Mouse (Mus musculus): ENCODE measurements around the gene Rnf13.

The Rnf13 gene

DNA sequence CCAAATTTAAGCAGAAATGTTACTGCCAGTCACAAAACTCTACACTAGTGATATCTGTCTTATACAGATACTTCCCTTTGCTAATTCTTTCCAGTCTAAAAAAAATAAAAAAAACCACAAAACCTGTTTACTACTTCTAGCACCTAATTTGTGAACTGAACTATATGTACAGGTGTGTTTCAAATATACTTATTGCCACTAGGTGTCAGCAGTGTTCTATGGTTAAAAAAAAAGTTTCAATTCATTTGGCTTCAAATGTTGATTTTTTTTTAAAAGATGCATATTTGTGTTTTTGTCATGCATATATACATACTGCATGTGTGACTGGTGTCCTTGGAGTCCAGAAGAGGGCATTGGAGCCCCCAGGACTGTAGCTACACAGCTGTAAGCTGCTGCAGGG, 107.9 kb downstream of the Rnf13 start:
- ATAC-seq (ENCODE audit: insufficient number of reproducible peaks, low FRiP score, low TSS enrichment), result no peak

DNA sequence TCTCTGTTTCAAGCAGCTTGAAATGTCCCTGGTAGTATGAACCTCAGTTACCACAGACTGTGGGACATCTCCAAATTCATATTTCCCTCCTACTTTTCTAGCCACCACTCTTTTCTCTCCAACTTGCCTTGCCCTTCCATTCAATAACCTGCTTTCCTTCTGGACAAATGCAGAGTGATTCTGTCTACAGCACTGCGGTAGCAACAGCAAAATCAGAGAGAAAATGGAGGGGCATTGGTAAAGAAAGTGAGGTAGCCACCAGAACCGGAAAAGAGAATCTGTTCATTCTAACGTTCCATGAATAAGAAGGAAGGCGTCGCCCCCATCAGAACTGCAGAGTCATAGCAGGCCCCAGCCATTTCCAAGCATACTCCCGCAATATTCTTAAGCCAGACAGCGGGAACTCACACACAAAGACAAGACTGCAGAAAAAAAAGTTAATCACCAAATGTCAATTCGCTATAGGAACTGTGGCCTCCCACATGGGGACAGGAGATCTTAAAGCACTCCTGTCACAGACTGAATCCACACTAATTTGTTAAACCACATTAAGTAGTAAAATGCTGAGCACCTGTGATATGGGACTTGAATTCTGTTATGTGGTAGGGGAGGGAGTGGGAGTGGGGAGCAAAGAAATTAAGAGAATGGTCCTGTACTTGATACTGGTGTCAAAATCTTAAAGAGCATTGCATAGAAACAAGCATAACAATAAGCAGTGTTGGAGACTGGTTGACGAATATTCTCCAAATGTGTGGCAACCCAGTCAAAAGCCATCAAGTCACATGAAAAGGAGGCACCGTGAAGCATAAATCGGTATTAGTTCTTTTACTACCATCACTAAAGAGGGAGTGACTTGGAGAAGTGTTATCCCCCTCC, 110.2 kb downstream of the Rnf13 start:
- no peak for ATAC-seq (ENCODE audit: insufficient number of reproducible peaks, low FRiP score, low TSS enrichment)

DNA sequence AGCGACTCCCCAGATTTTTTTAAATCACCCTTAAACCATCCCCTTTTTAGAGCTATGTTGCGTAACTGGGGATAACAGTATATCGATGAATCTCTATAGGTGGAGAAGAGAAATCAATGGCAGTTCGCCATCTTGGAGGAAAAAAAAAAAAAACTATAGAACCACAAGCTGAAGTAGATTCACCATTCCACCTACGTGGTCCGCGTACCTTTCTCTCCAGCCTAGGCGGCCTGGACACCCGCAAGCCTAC, 110.7 kb downstream of the Rnf13 start:
- no peak for ATAC-seq (ENCODE audit: insufficient number of reproducible peaks, low FRiP score, low TSS enrichment)

DNA sequence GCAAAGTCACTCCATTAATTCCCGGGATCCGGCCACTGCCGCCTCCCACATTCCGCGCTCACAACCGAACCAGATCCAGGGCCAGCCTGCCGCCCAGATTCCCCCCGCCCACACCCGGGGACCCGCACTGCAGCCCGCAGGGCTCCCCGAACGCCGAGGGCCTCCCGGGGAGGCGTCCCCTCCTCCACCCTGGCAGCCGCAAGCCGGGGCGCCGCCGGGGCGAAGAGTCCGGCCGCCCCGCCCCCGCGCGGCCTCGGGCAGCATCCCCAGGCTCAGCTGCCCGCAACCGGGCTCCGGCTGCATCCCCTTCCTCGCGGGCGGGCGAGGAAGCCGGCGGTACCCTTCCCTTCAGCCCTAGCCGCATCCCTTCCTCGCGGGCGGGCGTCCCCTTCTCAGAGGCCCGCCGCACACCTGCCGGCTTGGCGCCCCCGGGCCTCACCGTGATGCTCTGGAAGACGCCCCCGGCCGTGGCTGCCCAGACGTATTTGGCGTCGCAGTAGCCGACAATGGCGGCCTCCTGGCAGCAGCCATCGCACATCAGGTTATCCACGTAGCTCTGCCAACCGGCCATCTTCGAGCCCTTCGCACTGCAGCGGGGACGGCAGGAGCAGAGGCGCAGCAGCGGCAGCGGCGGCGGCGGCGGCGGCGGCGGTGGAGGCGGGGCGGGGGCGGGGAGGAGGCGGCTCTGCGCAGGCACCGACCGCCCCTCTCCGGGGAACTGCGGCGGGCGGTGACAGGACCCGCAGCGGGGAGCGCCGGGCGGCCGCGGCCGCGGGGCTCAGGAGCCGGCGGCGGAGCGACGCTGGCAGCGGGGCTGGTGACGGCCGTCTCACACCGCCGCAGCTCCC, 111.3 kb downstream of the Rnf13 start:
- peak; percentile 59 for ATAC-seq (ENCODE audit: insufficient number of reproducible peaks, low FRiP score, low TSS enrichment)

- peak; percentile 77 for ATAC-seq (ENCODE audit: insufficient number of reproducible peaks, low FRiP score, low TSS enrichment)
Measured at GRCm38 (mm10) chr3:57847760-57848185, 111.9 kb downstream of the Rnf13 start, which contains the start of gene Pfn2. Pfn2 (minus strand) TSS chr3:57848079.

DNA sequence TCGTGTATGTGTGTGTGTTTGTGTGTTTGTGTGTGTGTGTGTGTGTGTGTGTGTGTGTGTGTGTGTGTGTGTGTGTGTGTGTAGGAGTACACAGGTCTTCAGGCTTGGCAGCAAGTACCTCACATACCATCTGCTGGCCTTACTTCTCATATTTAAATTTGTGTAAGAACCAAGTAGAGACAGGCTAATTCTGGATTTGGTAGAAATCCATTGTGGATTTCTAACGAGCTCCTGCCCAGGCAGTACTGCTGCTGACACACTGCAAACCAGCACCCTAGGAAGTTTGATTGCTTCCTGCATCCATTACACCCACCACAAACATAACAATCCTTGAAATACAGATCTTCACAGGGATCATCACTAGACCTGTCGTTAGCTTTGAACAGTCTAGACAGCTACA, 147.1 kb downstream of the Rnf13 start:
- ATAC-seq (ENCODE audit: insufficient number of reproducible peaks, low FRiP score, low TSS enrichment), result no peak

All from cerebellum, adult (tissue).